In the genomic region with DNA sequence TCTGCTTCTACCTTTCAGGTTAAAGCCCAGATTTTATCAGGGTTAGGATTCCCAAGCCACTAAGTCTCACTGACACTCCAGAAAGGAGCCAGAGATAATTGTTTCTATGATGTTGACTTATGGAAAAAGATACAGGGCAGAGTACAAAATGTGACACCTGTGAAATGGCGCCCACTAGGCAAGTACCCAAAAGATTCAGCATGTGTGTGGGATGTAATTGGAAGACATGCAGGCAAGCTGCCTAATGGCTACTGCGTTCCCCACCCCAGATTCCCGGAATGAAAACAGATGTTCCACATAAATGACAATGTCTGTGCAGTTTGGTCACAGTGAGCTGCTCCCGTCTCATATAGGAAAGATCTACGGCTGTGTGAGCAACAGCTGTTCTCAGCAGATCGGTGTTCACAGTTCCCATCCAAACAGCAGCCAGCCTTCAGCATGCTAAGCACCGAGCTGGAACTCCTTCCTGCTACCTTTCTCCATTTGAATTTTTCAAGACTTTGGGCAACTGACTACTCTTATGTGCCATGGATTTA, we compare ENCODE assay signal across 10 mouse cellular contexts.
DNase-seq lines count a peak whose midpoint lies in the region; ATAC-seq and TF ChIP-seq lines count a peak whose summit lies in the region.
"Had no signal": no experiment of that assay in that cellular context is flagged by ENCODE, and none has a peak within 500 bp of the region (broad histone marks: within the 10 kb centered on the region; RNA-seq: fewer than 3 reads in every experiment).

No protein-coding gene starts in this region.

- H3K27me3 ChIP-seq in kidney, embryonic 16.5 days (ENCODE audit: insufficient read depth, low read length) = no peaks in the 10 kb centered on the region
- H3K27me3 ChIP-seq in lung, embryonic 16.5 days (ENCODE audit: control insufficient read depth, insufficient read depth, low read depth, low read length) = no peaks in the 10 kb centered on the region
- no peaks in the 10 kb centered on the region for H3K27me3 ChIP-seq in limb, embryonic 14.5 days (ENCODE audit: control insufficient read depth, insufficient read depth, low read length)

- no peak overlapping the region for H3K4me3 ChIP-seq in kidney, embryonic 16.5 days (ENCODE audit: low read length)
- H3K4me3 ChIP-seq in lung, embryonic 16.5 days (ENCODE audit: low read length) = no peak overlapping the region
- H3K4me3 ChIP-seq in limb, embryonic 14.5 days (replicated peaks; ENCODE audit: low read length) = no peak overlapping the region

- H3K27ac ChIP-seq in kidney, embryonic 16.5 days (ENCODE audit: low read length) = no peak overlapping the region
- H3K27ac ChIP-seq in lung, embryonic 16.5 days (ENCODE audit: low read length) = no peak overlapping the region
- no peak overlapping the region for H3K27ac ChIP-seq in limb, embryonic 14.5 days (replicated peaks; ENCODE audit: low read depth, low read length)

- DNase-seq in cerebellum, postnatal 10 days = peak; percentile 39 to 53
- no peak for DNase-seq in cerebellum, postnatal 25 days
- DNase-seq in kidney, adult 9 months = no peak
- DNase-seq in lung, adult 18-20 months = no peak
- peak; percentile 57 for DNase-seq in limb, embryonic 14.5 days (ENCODE audit: low spot score)
- DNase-seq in testis, postnatal 10 days (ENCODE audit: low spot score) = no peak
- DNase-seq: heart, postnatal 4 days; liver, postnatal 0 days had no signal

- no peak overlapping the region for H3K9ac ChIP-seq in kidney, embryonic 16.5 days (replicated peaks; ENCODE audit: low read length)
- H3K9ac ChIP-seq in lung, embryonic 16.5 days (ENCODE audit: low read length) = no peak overlapping the region
- no peak overlapping the region for H3K9ac ChIP-seq in limb, embryonic 14.5 days (ENCODE audit: low read depth, low read length, severe bottlenecking)
- H3K9ac ChIP-seq: liver, postnatal 0 days had no signal

- H3K36me3 ChIP-seq in kidney, embryonic 16.5 days (ENCODE audit: insufficient read depth, low read length) = no peaks in the 10 kb centered on the region
- no peaks in the 10 kb centered on the region for H3K36me3 ChIP-seq in lung, embryonic 16.5 days (ENCODE audit: control insufficient read depth, insufficient read depth, low read length)
- H3K36me3 ChIP-seq in limb, embryonic 14.5 days (ENCODE audit: control insufficient read depth, insufficient read depth, low read length) = no peaks in the 10 kb centered on the region

- 26% methylated on average over 7 of the region's 7 CpGs for WGBS in kidney, embryonic 16.5 days
- WGBS in lung, embryonic 16.5 days = 48% methylated on average over 7 of the region's 7 CpGs
- WGBS in limb, embryonic 14.5 days = 17% methylated on average over 7 of the region's 7 CpGs

- H3K4me1 ChIP-seq in kidney, embryonic 16.5 days (ENCODE audit: insufficient read depth, low read length) = peaks cover 19% of the 10 kb centered on the region
- peaks cover 8% of the 10 kb centered on the region; the same call in 1 of the 2 replicates for H3K4me1 ChIP-seq in lung, embryonic 16.5 days (replicated peaks; ENCODE audit: control insufficient read depth, insufficient read depth, low read length)
- H3K4me1 ChIP-seq in limb, embryonic 14.5 days (ENCODE audit: control insufficient read depth, insufficient read depth, low read length) = peaks cover 15% of the 10 kb centered on the region

- ATAC-seq in kidney, embryonic 16.5 days (ENCODE audit: low FRiP score, low TSS enrichment) = peak; percentile 87
- ATAC-seq in lung, embryonic 16.5 days (ENCODE audit: low read depth) = peak; percentile 72
- peak; percentile 81 for ATAC-seq in limb, embryonic 14.5 days (ENCODE audit: low FRiP score, low read depth)
- ATAC-seq: liver, postnatal 0 days had no signal

- TF ChIP-seq POLR2A in limb, embryonic 14.5 days (IDR thresholded peaks at IDR 0.05; ENCODE audit: borderline replicate concordance, extremely low read depth, insufficient read depth, insufficient read length) = no peak

- no peak overlapping the region for H3K4me2 ChIP-seq in kidney, embryonic 16.5 days (replicated peaks; ENCODE audit: low read depth, low read length)
- H3K4me2 ChIP-seq in lung, embryonic 16.5 days (ENCODE audit: low read depth, low read length) = no peak overlapping the region
- H3K4me2 ChIP-seq in limb, embryonic 14.5 days (replicated peaks; ENCODE audit: low read depth, low read length, severe bottlenecking) = no peak overlapping the region

- no peaks in the 10 kb centered on the region for H3K9me3 ChIP-seq in kidney, embryonic 16.5 days (ENCODE audit: low read length)
- no peaks in the 10 kb centered on the region for H3K9me3 ChIP-seq in lung, embryonic 16.5 days (ENCODE audit: control insufficient read depth, low read length)
- no peaks in the 10 kb centered on the region for H3K9me3 ChIP-seq in limb, embryonic 14.5 days (ENCODE audit: control insufficient read depth, low read length)

Comparison
In these comparisons a context has a peak if more than half of its experiments do, and no peak if none do; other contexts are left out.
1. DNase-seq: peak in cerebellum, postnatal 10 days (2 of 2) and limb, embryonic 14.5 days (single experiment); none in cerebellum, postnatal 25 days (0 of 2), kidney, adult 9 months (single experiment), lung, adult 18-20 months (0 of 2) and testis, postnatal 10 days (single experiment).
2. Peak in every context shown above with its lines, with median percentiles within 50 percentile points of each other: ATAC-seq.